Mouse (Mus musculus): ENCODE results near the gene Rad54l2. TPM values are rescaled to one million over a fixed set of nuclear protein-coding genes. Genes with fewer than 3 reads are reported as not detected.

Rad54l2 gene
- polyA plus RNA-seq, 1 experiment from 2014 or later: 1.6 TPM

- 75% methylated on average over 9 of the region's 9 CpGs for WGBS
- Histone ChIP-seq H3K27me3 (ENCODE audit: control insufficient read depth, insufficient read depth, low read length) (no peaks in the 10 kb centered on the region), H3K4me2 (replicated peaks; ENCODE audit: low read depth) (no peak overlapping the region), H3K9me3 (ENCODE audit: control insufficient read depth, low read length) (no peaks in the 10 kb centered on the region), H3K4me3 (ENCODE audit: low read depth, low read length) (no peak overlapping the region), H3K36me3 (ENCODE audit: control insufficient read depth, insufficient read depth, low read length) (no peaks in the 10 kb centered on the region), H3K4me1 (replicated peaks; ENCODE audit: control insufficient read depth, insufficient read depth) (no peaks in the 10 kb centered on the region), H3K9ac (ENCODE audit: low read length) (no peak overlapping the region), H3K27ac (replicated peaks) (no peak overlapping the region)
- TF ChIP-seq CTCF (IDR thresholded peaks at IDR 0.05; ENCODE audit: low read depth): no peak
- TF ChIP-seq EP300 (optimal IDR thresholded peaks at IDR 0.05): no peak
- ATAC-seq (ENCODE audit: low FRiP score, low TSS enrichment): no peak
- DNase-seq (ENCODE audit: low spot score): no peak
These were observed 143.2 kb downstream of the Rad54l2 start for GRCm38 (mm10) chr9:106645684-106646271.

DNA sequence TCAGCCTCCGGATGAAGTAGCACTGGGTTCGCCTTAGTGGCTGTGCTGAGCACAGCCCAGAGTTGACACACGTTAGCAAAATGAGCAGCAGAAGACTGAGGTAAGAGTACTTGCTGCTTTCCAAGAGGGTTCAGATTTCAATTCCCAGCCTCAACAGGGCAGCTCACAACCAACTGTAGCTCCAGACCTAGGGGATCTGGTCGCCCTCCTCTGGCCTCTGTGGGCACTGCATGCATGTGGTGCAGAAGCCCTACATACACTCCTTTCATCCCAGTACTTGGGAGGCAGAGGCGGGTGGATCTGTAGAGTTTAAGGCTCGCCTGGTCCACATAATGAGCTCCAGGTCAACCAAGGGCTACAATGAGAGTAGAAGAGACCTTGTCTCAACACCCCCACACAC, 145.2 kb downstream of the Rad54l2 start:
- H3K4me2 ChIP-seq (replicated peaks; ENCODE audit: low read depth): no peak overlapping the region
- H3K4me1 ChIP-seq (replicated peaks; ENCODE audit: control insufficient read depth, insufficient read depth): no peaks in the 10 kb centered on the region
- TF ChIP-seq CTCF (IDR thresholded peaks at IDR 0.05; ENCODE audit: low read depth): peak; percentile 33; the same call in 1 of the 2 replicates
- no peak for TF ChIP-seq EP300 (optimal IDR thresholded peaks at IDR 0.05)
- DNase-seq (ENCODE audit: low spot score) (no peak), ATAC-seq (ENCODE audit: low FRiP score, low TSS enrichment) (no peak)
- no peaks in the 10 kb centered on the region for H3K27me3 ChIP-seq (ENCODE audit: control insufficient read depth, insufficient read depth, low read length)
- 70% methylated on average over 6 of the region's 6 CpGs for WGBS
- H3K9me3 ChIP-seq (ENCODE audit: control insufficient read depth, low read length): no peaks in the 10 kb centered on the region
- no peak overlapping the region for H3K4me3 ChIP-seq (ENCODE audit: low read depth, low read length)
- no peaks in the 10 kb centered on the region for H3K36me3 ChIP-seq (ENCODE audit: control insufficient read depth, insufficient read depth, low read length)
- H3K27ac ChIP-seq (replicated peaks): no peak overlapping the region
- H3K9ac ChIP-seq (ENCODE audit: low read length): no peak overlapping the region

GRCm38 (mm10) chr9:106643128-106643527, 145.9 kb downstream of the Rad54l2 start:
- TF ChIP-seq CTCF (IDR thresholded peaks at IDR 0.05; ENCODE audit: low read depth) (peak; percentile 92), EP300 (optimal IDR thresholded peaks at IDR 0.05) (no peak)
- H3K9ac ChIP-seq (ENCODE audit: low read length): no peak overlapping the region
- no peak overlapping the region for H3K4me3 ChIP-seq (ENCODE audit: low read depth, low read length)
- DNase-seq (ENCODE audit: low spot score) (peak; percentile 86), ATAC-seq (ENCODE audit: low FRiP score, low TSS enrichment) (peak; percentile 71)
- H3K9me3 ChIP-seq (ENCODE audit: control insufficient read depth, low read length): no peaks in the 10 kb centered on the region
- H3K4me1 ChIP-seq (replicated peaks; ENCODE audit: control insufficient read depth, insufficient read depth): no peaks in the 10 kb centered on the region
- H3K4me2 ChIP-seq (replicated peaks; ENCODE audit: low read depth): no peak overlapping the region
- 24% methylated on average over 7 of the region's 7 CpGs for WGBS
- no peak overlapping the region for H3K27ac ChIP-seq (replicated peaks)
- H3K36me3 ChIP-seq (ENCODE audit: control insufficient read depth, insufficient read depth, low read length): no peaks in the 10 kb centered on the region
- H3K27me3 ChIP-seq (ENCODE audit: control insufficient read depth, insufficient read depth, low read length): no peaks in the 10 kb centered on the region

GRCm38 (mm10) chr9:106641346-106641745, 147.6 kb downstream of the Rad54l2 start:
- no peaks in the 10 kb centered on the region for H3K27me3 ChIP-seq (ENCODE audit: control insufficient read depth, insufficient read depth, low read length)
- no peaks in the 10 kb centered on the region for H3K9me3 ChIP-seq (ENCODE audit: control insufficient read depth, low read length)
- H3K4me1 ChIP-seq (replicated peaks; ENCODE audit: control insufficient read depth, insufficient read depth): no peaks in the 10 kb centered on the region
- DNase-seq (ENCODE audit: low spot score) (no peak), ATAC-seq (ENCODE audit: low FRiP score, low TSS enrichment) (no peak)
- no peak overlapping the region for H3K4me3 ChIP-seq (ENCODE audit: low read depth, low read length)
- no peaks in the 10 kb centered on the region for H3K36me3 ChIP-seq (ENCODE audit: control insufficient read depth, insufficient read depth, low read length)
- no peak overlapping the region for H3K4me2 ChIP-seq (replicated peaks; ENCODE audit: low read depth)
- TF ChIP-seq CTCF (IDR thresholded peaks at IDR 0.05; ENCODE audit: low read depth) (no peak), EP300 (optimal IDR thresholded peaks at IDR 0.05) (no peak)
- H3K27ac ChIP-seq (replicated peaks): no peak overlapping the region
- 61% methylated on average over 5 of the region's 5 CpGs for WGBS
- no peak overlapping the region for H3K9ac ChIP-seq (ENCODE audit: low read length)

DNA sequence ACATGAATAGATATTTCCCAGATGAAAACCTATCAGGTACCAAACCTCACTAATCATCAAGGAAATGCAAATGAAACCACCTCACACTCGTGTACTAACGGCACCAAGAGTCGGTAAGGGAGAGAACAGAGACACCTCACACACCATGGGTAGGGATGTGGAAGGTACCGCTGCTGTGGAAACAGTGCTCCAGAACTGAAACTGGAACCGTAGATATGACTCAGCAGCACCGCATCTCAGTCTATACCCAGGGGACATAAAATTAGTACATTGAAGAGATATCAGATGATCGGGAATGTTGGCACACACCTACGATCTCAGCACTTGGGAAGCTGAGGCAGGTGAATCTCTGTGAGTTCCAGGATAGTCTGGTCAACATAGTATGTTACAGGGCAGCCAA, 150.8 kb downstream of the Rad54l2 start:
- H3K27ac ChIP-seq (replicated peaks): no peak overlapping the region
- no peak overlapping the region for H3K4me2 ChIP-seq (replicated peaks; ENCODE audit: low read depth)
- no peaks in the 10 kb centered on the region for H3K36me3 ChIP-seq (ENCODE audit: control insufficient read depth, insufficient read depth, low read length)
- no peaks in the 10 kb centered on the region for H3K9me3 ChIP-seq (ENCODE audit: control insufficient read depth, low read length)
- ATAC-seq (ENCODE audit: low FRiP score, low TSS enrichment) (no peak), DNase-seq (ENCODE audit: low spot score) (no peak)
- no peak overlapping the region for H3K4me3 ChIP-seq (ENCODE audit: low read depth, low read length)
- WGBS: 89% methylated on average over 8 of the region's 8 CpGs
- TF ChIP-seq EP300 (optimal IDR thresholded peaks at IDR 0.05): no peak
- no peak for TF ChIP-seq CTCF (IDR thresholded peaks at IDR 0.05; ENCODE audit: low read depth)
- no peaks in the 10 kb centered on the region for H3K4me1 ChIP-seq (replicated peaks; ENCODE audit: control insufficient read depth, insufficient read depth)
- H3K27me3 ChIP-seq (ENCODE audit: control insufficient read depth, insufficient read depth, low read length): no peaks in the 10 kb centered on the region
- no peak overlapping the region for H3K9ac ChIP-seq (ENCODE audit: low read length)

Other genes starting within 250 kb of the Rad54l2 start
- gene Iqcf3, start 227.6 kb downstream of the Rad54l2 start, polyA plus RNA-seq (2015; fragmentation: Nextera tagmentation; extraction: Ambion mirVana): not detected in 2 replicates
- not detected in 2 replicates for gene Iqcf4, start 218.2 kb downstream of the Rad54l2 start, polyA plus RNA-seq (2015; fragmentation: Nextera tagmentation; extraction: Ambion mirVana)
- gene Iqcf6, start 162.6 kb downstream of the Rad54l2 start, polyA plus RNA-seq (2015; fragmentation: Nextera tagmentation; extraction: Ambion mirVana): not detected in 2 replicates
- 0.11 TPM in 1 of 2 replicates, not detected in the other for gene Grm2, start 133.1 kb downstream of the Rad54l2 start, polyA plus RNA-seq (2015; fragmentation: Nextera tagmentation; extraction: Ambion mirVana)
- 79.7 and 87.8 TPM in 2 replicates for gene Tex264, start 103.3 kb downstream of the Rad54l2 start, polyA plus RNA-seq (2015; fragmentation: Nextera tagmentation; extraction: Ambion mirVana)
- gene Dcaf1, start 32.7 kb upstream of the Rad54l2 start, polyA plus RNA-seq (2015; fragmentation: Nextera tagmentation; extraction: Ambion mirVana): 4.3 and 4.5 TPM in 2 replicates
- gene Rbm15b, start 98.2 kb upstream of the Rad54l2 start, polyA plus RNA-seq (2015; fragmentation: Nextera tagmentation; extraction: Ambion mirVana): 3.8 and 4.7 TPM in 2 replicates
- gene Manf, start 102.8 kb upstream of the Rad54l2 start, polyA plus RNA-seq (2015; fragmentation: Nextera tagmentation; extraction: Ambion mirVana): 370 and 385 TPM in 2 replicates